Mouse (Mus musculus) heart, postnatal 0 days (tissue): ENCODE measurements around the gene Plcl2. TPM values are rescaled to one million over a fixed set of nuclear protein-coding genes. Genes with fewer than 3 reads are reported as not detected.
A peak's percentile ranks its signal among the peaks of the same experiment; 100 is the strongest.
"Not testable (repeated sequence)": the region's sequence is repeated elsewhere in the genome, so short reads cannot be mapped to it uniquely, and the experiment has no call there.

Source experiments
- ATAC-seq: fragments of 200-750 bp; cut with Nextera tagmentation; 2 replicates; pipeline ENCODE4 v1.8.0; 2017; ENCODE audit warnings: low read depth, moderate number of reproducible peaks, moderate library complexity; ENCODE audit not compliant: insufficient read depth
- DNase-seq: peaks from one replicate; pipeline ENCODE4 v3.0.0-alpha.2; 2016; ENCODE audit warnings: low spot score
- H3K27ac ChIP-seq: fragments of 300-500 bp; sonication (generic); 2 replicates; pipeline ENCODE4 v1.5.1; 2014; ENCODE audit warnings: low read depth, mild to moderate bottlenecking
- H3K27me3 ChIP-seq: fragments of 300-500 bp; sonication (generic); 2 replicates; pipeline ENCODE4 v1.6.1; 2014; ENCODE audit warnings: low read length, mixed read lengths; ENCODE audit not compliant: control insufficient read depth, insufficient read depth
- H3K36me3 ChIP-seq: fragments of 300-500 bp; sonication (generic); replicated peaks from 2 replicates; pipeline ENCODE4 v1.6.1; 2014; ENCODE audit warnings: low read length, mixed read lengths; ENCODE audit not compliant: control insufficient read depth, insufficient read depth
- H3K4me1 ChIP-seq: fragments of 300-500 bp; sonication (generic); 2 replicates; pipeline ENCODE4 v1.6.1; 2014; ENCODE audit warnings: antibody characterized with exemption; ENCODE audit not compliant: control insufficient read depth, insufficient read depth
- H3K4me2 ChIP-seq: fragments of 300-500 bp; sonication (generic); 2 replicates; pipeline ENCODE4 v1.6.1; 2014; ENCODE audit warnings: low read depth, mild to moderate bottlenecking, low read length, moderate library complexity
- H3K4me3 ChIP-seq: fragments of 300-500 bp; sonication (generic); 2 replicates; pipeline ENCODE4 v1.5.1; 2014; ENCODE audit warnings: low read depth, low read length
- H3K9ac ChIP-seq: fragments of 300-500 bp; sonication (generic); replicated peaks from 2 replicates; pipeline ENCODE4 v1.6.1; 2014; ENCODE audit warnings: low read depth, low read length, mixed read lengths
- H3K9me3 ChIP-seq: fragments of 300-500 bp; sonication (generic); replicated peaks from 2 replicates; pipeline ENCODE4 v1.6.1; 2016; ENCODE audit warnings: low read length; ENCODE audit not compliant: control insufficient read depth
- CTCF ChIP-seq: IDR thresholded peaks from 2 replicates; pipeline ENCODE4 v1.5.1; 2016; ENCODE audit warnings: antibody characterized with exemption, control low read depth, low read depth
- EP300 ChIP-seq: IDR thresholded peaks from 2 replicates; pipeline ENCODE4 v1.6.1; 2016; ENCODE audit warnings: antibody characterized with exemption, low read depth
- WGBS: fragments of 180-500 bp; shearing (Covaris S2); extraction: QIAGEN DNeasy Blood & Tissue Kit; methylation state at CpG from one replicate; pipeline ENCODE4 v1.1.7; 2014; 5-methylcytosine and 5-hydroxymethylcytosine counted together
- polyA plus RNA-seq: library from polyadenylated mRNA; unstranded; fragments of >200 nt; fragmentation: Nextera tagmentation; extraction: Ambion mirVana; gene quantifications from 2 replicates; pipeline ENCODE4 v1.2.1, GENCODE M21; 2015
- total RNA-seq: library from RNA; depleted of rRNA; stranded (reverse); fragments of >200 nt; gene quantifications from 2 replicates; pipeline ENCODE4 v1.2.3, GENCODE M21; 2014; ENCODE audit warnings: low replicate concordance

The Plcl2 gene
- total and polyA plus RNA-seq, 2 experiments from 2014 or later, result 2.4 to 22.7 TPM

GRCm38 (mm10) chr17:50643989-50644388 is 134.8 kb downstream of the Plcl2 start:
- Histone ChIP-seq H3K4me1 (peaks cover 14% of the 10 kb centered on the region), H3K4me3 (no peak overlapping the region), H3K27ac (no peak overlapping the region), H3K36me3 (no peaks in the 10 kb centered on the region; the same call in 1 of the 2 replicates), H3K4me2 (0 out of 2 replicates have a peak overlapping the region, but pooled peaks have one; percentile 5), H3K27me3 (no peaks in the 10 kb centered on the region), H3K9me3 (peaks cover 7% of the 10 kb centered on the region; the same call in 1 of the 2 replicates), H3K9ac (no peak overlapping the region)
- DNase-seq, result no peak
- ATAC-seq, result no peak
- 27% methylated on average over 6 of the region's 6 CpGs for WGBS
- TF ChIP-seq CTCF (no peak), EP300 (no peak)

- not testable (repeated sequence) for H3K36me3 ChIP-seq, H3K9ac ChIP-seq, DNase-seq, ATAC-seq, H3K9me3 ChIP-seq, H3K27me3 ChIP-seq, H3K27ac ChIP-seq, H3K4me3 ChIP-seq, H3K4me2 ChIP-seq, H3K4me1 ChIP-seq
- 96% methylated on average over 4 of the region's 4 CpGs for WGBS
These were observed 138.9 kb downstream of the Plcl2 start for GRCm38 (mm10) chr17:50648141-50648540.

- H3K9me3 ChIP-seq, result peaks cover 7% of the 10 kb centered on the region; the same call in 1 of the 2 replicates
- DNase-seq, result no peak
- ATAC-seq, result no peak
- no peaks in the 10 kb centered on the region; the same call in 1 of the 2 replicates for H3K36me3 ChIP-seq
- H3K4me2 ChIP-seq, result no peak overlapping the region
- peaks cover 4% of the 10 kb centered on the region; the same call in 1 of the 2 replicates for H3K4me1 ChIP-seq
- H3K4me3 ChIP-seq, result no peak overlapping the region
- H3K27ac ChIP-seq, result no peak overlapping the region
- no peaks in the 10 kb centered on the region for H3K27me3 ChIP-seq
- H3K9ac ChIP-seq, result no peak overlapping the region
- WGBS, result 99% methylated on average over 6 of the region's 6 CpGs
- TF ChIP-seq CTCF (no peak), EP300 (no peak)
These were observed 139.7 kb downstream of the Plcl2 start for GRCm38 (mm10) chr17:50648757-50649419.

- 93% methylated on average over 14 of the region's 14 CpGs for WGBS
- Histone ChIP-seq H3K9ac (no peak overlapping the region), H3K4me3 (no peak overlapping the region), H3K4me2 (no peak overlapping the region), H3K36me3 (no peaks in the 10 kb centered on the region; the same call in 1 of the 2 replicates), H3K4me1 (peaks cover 8% of the 10 kb centered on the region; the same call in 1 of the 2 replicates), H3K27ac (no peak overlapping the region), H3K27me3 (no peaks in the 10 kb centered on the region), H3K9me3 (peaks cover 7% of the 10 kb centered on the region; the same call in 1 of the 2 replicates)
- TF ChIP-seq CTCF (no peak), EP300 (no peak)
- no peak for ATAC-seq
- DNase-seq, result no peak
These were observed 141.5 kb downstream of the Plcl2 start for GRCm38 (mm10) chr17:50650535-50651223.

GRCm38 (mm10) chr17:50654741-50655415 is 145.7 kb downstream of the Plcl2 start:
- peak overlapping the region; percentile 67 for H3K27ac ChIP-seq
- ATAC-seq (peak; percentile 36; the same call in 1 of the 2 replicates), DNase-seq (no peak)
- no peak overlapping the region for H3K4me2 ChIP-seq
- H3K4me3 ChIP-seq, result no peak overlapping the region
- H3K27me3 ChIP-seq, result no peaks in the 10 kb centered on the region
- H3K9me3 ChIP-seq, result peaks cover 3% of the 10 kb centered on the region; the same call in 1 of the 2 replicates
- TF ChIP-seq EP300, result no peak
- no peak for TF ChIP-seq CTCF
- peaks cover 8% of the 10 kb centered on the region; the same call in 1 of the 2 replicates for H3K4me1 ChIP-seq
- no peak overlapping the region for H3K9ac ChIP-seq
- WGBS, result 38% methylated on average over 5 of the region's 5 CpGs
- H3K36me3 ChIP-seq, result no peaks in the 10 kb centered on the region
